Mouse (Mus musculus) erythroblast, embryonic 14.5 days (primary cell): ENCODE results near the gene Uevld.
A peak's percentile ranks its signal among the peaks of the same experiment; 100 is the strongest.

ENCODE experiments used
- GATA1 ChIP-seq: IDR thresholded peaks from 2 replicates; pipeline ENCODE4 v1.6.1; 2012; ENCODE audit warnings: low read length, inconsistent platforms, mixed read lengths
- TAL1 ChIP-seq: IDR thresholded peaks from 3 replicates; pipeline ENCODE4 v1.6.1; 2012; ENCODE audit warnings: low read length, inconsistent platforms, mixed read lengths

DNA sequence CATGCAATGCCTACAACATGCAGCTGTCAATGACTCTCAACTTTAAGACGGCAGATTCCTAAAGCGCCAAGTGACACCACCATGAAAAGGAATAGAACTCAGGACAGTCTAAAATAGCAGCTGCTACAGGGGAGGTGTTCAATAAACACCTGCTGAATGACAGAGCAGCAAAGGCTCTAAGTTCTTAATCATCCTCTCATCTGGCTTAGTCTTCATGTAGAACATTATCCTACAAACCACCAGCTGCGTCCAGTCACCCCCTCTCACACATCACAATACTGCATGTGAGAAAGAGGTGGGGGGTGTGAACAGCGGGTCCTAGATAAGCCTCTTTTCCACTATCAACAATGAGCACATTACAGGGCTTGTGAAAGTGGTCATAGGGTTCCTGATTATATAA, 38.7 kb upstream of the Uevld start:
- no peak for TF ChIP-seq GATA1
- TF ChIP-seq TAL1: peak; percentile 43; the same call in 1 of the 3 replicates
